Mouse (Mus musculus) liver, embryonic 12.5 days (tissue): ENCODE results near the gene Nmnat2. TPM values are rescaled to one million over a fixed set of nuclear protein-coding genes. Genes with fewer than 3 reads are reported as not detected.

Experiments
- ATAC-seq: fragments of 200-750 bp; cut with Nextera tagmentation; 2 replicates; pipeline ENCODE4 v1.8.0; 2017; ENCODE audit warnings: moderate number of reproducible peaks, mild to moderate bottlenecking, moderate library complexity
- H3K27ac ChIP-seq: fragments of 300-500 bp; sonication (generic); 2 replicates; pipeline ENCODE4 v1.5.1; 2016; ENCODE audit warnings: mild to moderate bottlenecking
- H3K27me3 ChIP-seq: fragments of 300-500 bp; sonication (generic); replicated peaks from 2 replicates; pipeline ENCODE4 v1.6.1; 2016; ENCODE audit warnings: mild to moderate bottlenecking, moderate library complexity
- H3K36me3 ChIP-seq: fragments of 300-500 bp; sonication (generic); 2 replicates; pipeline ENCODE4 v1.6.1; 2016; ENCODE audit warnings: mild to moderate bottlenecking, moderate library complexity
- H3K4me1 ChIP-seq: fragments of 300-500 bp; sonication (generic); 2 replicates; pipeline ENCODE4 v1.6.1; 2016
- H3K4me2 ChIP-seq: fragments of 300-500 bp; sonication (generic); 2 replicates; pipeline ENCODE4 v1.6.1; 2016; ENCODE audit warnings: mild to moderate bottlenecking, moderate library complexity
- H3K4me3 ChIP-seq: fragments of 300-500 bp; sonication (generic); 2 replicates; pipeline ENCODE4 v1.5.1; 2016; ENCODE audit warnings: mild to moderate bottlenecking, moderate library complexity
- H3K9ac ChIP-seq: fragments of 300-500 bp; sonication (generic); 2 replicates; pipeline ENCODE4 v1.6.1; 2016; ENCODE audit warnings: mild to moderate bottlenecking, moderate library complexity
- H3K9me3 ChIP-seq: fragments of 300-500 bp; sonication (generic); replicated peaks from 2 replicates; pipeline ENCODE4 v1.6.1; 2016; ENCODE audit warnings: mild to moderate bottlenecking, moderate library complexity
- WGBS: fragments of 180-500 bp; shearing (Covaris S2); methylation state at CpG from one replicate; pipeline ENCODE4 v1.1.7; 2016; ENCODE audit not compliant: insufficient replicate concordance; 5-methylcytosine and 5-hydroxymethylcytosine counted together
- polyA plus RNA-seq: library from polyadenylated mRNA; unstranded; fragments of >200 nt; fragmentation: Nextera tagmentation; extraction: Ambion mirVana; gene quantifications from 2 replicates; pipeline ENCODE4 v1.2.1, GENCODE M21; 2016

Gene Nmnat2
- polyA plus RNA-seq, 1 experiment from 2014 or later: not detected

DNA sequence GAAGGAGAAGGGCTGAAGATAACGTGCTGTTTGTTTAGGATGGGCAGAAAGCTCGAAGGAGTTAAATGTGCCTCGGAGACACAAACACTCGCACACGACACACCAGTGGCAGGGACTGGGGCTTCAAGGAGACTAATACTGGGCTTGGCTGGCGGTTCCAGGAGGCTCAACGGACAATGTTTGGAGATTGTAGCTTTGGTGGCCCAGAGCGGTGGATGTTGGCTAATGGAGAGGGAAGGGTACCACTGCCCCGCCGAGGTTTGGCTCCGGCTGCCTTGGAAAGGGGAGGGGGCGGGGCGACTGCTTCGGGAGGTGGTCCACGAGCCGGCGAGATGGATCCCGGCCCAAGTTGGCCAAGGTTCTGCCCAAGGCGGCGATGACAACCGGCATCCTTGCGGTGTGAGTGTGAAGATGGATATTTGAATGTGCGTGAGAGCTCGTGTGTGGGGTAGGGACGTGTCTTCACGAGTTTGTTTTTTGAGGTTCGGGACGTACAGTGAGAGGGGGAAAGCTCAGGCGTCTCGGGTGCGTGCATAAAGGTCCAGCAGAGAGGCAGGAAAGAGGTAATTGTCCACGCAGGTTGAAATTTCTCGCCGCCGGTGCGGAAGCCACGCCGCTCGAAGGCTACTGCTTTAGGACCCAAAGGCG, 895 bp downstream of the Nmnat2 start:
- 6% methylated on average over 40 of the region's 40 CpGs for WGBS
- ATAC-seq: no peak
- peak overlapping the region; percentile 3; the same call in 1 of the 2 replicates for H3K4me3 ChIP-seq
- H3K27me3 ChIP-seq: peaks cover 55% of the 10 kb centered on the region
- H3K36me3 ChIP-seq: no peaks in the 10 kb centered on the region
- no peaks in the 10 kb centered on the region; the same call in 1 of the 2 replicates for H3K4me1 ChIP-seq
- H3K27ac ChIP-seq: no peak overlapping the region
- peak overlapping the region; percentile 44 for H3K4me2 ChIP-seq
- no peak overlapping the region for H3K9ac ChIP-seq
- no peaks in the 10 kb centered on the region for H3K9me3 ChIP-seq

DNA sequence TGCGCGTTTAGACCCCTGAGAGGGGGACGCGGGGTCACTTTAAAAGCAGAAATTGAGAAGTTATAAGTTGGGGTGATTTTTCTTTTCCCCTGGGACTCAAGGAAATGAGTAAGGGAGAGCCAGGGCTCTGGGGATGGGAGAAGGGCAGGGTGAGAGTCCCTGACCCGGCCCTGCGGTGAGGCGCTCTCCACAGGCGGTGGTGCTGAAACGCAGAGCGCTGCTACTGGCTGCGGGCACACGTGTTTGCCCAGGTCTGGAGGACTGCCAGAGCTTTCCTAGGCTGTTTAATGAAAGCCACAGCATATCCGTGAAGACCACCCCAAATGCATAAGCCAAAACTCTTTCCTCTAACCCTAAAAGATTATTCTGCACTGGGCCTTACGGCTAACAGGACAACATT, 1.4 kb downstream of the Nmnat2 start:
- Histone ChIP-seq H3K27me3 (peaks cover 56% of the 10 kb centered on the region), H3K36me3 (no peaks in the 10 kb centered on the region), H3K27ac (no peak overlapping the region), H3K9me3 (no peaks in the 10 kb centered on the region), H3K9ac (no peak overlapping the region), H3K4me2 (peak overlapping the region; percentile 44), H3K4me1 (no peaks in the 10 kb centered on the region; the same call in 1 of the 2 replicates), H3K4me3 (no peak overlapping the region)
- 6% methylated on average over 14 of the region's 14 CpGs for WGBS
- ATAC-seq: no peak

DNA sequence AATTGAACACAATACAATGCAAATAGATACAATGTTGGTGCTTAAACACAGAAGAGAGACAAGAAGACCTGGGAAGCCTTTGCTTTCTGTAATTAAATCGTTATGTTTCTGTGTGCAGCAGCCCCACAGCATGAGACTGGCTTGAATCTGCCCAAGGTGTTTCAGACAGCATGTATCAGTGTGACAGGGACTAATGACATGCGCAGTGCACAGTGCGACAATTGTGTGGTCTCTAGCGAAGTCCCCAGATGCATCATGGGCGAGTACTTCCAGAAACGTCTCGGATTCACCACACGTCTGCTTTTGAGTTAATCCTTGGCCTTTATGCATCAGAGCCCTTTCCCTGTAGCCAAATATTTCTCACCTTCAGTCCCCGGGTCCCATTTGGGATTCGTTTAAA, 9.6 kb downstream of the Nmnat2 start:
- Histone ChIP-seq H3K4me3 (no peak overlapping the region), H3K9me3 (no peaks in the 10 kb centered on the region), H3K27me3 (0 out of 2 replicates have a peak, but pooled peaks cover 4% of the 10 kb centered on the region), H3K9ac (no peak overlapping the region), H3K4me1 (no peaks in the 10 kb centered on the region), H3K36me3 (no peaks in the 10 kb centered on the region), H3K4me2 (no peak overlapping the region), H3K27ac (no peak overlapping the region)
- WGBS: 66% methylated on average over 10 of the region's 10 CpGs
- ATAC-seq: no peak

DNA sequence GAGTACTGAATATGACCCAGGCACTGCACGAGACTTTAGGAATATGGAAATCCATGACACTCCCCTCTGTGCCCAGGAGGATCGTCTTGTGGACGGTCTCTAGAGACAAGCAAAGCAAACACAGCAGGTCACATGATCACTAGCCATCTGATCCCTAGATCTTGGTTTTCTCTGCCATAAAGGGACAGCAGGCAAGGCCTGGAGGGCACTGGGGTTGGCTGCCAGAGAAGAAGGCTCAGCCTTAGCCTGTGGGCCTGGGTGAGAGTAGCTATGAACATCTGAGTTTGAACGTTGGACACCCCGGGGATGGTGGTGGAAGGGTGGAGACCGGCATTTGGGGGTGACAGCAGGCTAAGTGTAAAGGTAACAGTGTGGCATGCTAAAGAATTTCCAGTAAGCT, 11.4 kb downstream of the Nmnat2 start:
- no peak for ATAC-seq
- no peak overlapping the region for H3K9ac ChIP-seq
- H3K27ac ChIP-seq: no peak overlapping the region
- no peak overlapping the region for H3K4me2 ChIP-seq
- H3K36me3 ChIP-seq: no peaks in the 10 kb centered on the region
- H3K9me3 ChIP-seq: no peaks in the 10 kb centered on the region
- 0 out of 2 replicates have a peak, but pooled peaks cover 2% of the 10 kb centered on the region for H3K27me3 ChIP-seq
- no peaks in the 10 kb centered on the region for H3K4me1 ChIP-seq
- no peak overlapping the region for H3K4me3 ChIP-seq
- WGBS: 65% methylated on average over 6 of the region's 6 CpGs

DNA sequence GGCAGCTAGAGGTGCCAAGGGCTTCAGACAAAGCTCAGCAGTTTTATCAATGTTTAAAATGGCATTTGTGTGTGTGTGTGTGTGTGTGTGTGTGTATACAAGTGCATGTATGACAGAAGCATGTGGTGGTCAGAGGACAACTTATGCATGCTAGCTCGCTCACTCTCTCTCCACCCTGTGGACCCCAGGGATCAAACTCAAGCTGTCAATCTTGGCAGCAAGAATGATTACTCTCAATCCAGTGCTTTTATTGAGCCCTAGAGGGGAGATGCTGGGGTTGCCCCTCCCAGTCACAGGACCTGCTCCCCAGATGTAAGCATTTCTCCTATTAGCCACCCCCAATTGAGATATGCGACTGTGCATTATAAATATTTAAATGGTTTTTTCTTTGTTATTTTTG, 11.9 kb downstream of the Nmnat2 start:
- Histone ChIP-seq H3K9ac (no peak overlapping the region), H3K36me3 (no peaks in the 10 kb centered on the region), H3K27me3 (no peaks in the 10 kb centered on the region), H3K4me3 (no peak overlapping the region), H3K9me3 (no peaks in the 10 kb centered on the region), H3K4me1 (no peaks in the 10 kb centered on the region), H3K4me2 (no peak overlapping the region), H3K27ac (no peak overlapping the region)
- 76% methylated on average over 2 of the region's 2 CpGs for WGBS
- no peak for ATAC-seq

DNA sequence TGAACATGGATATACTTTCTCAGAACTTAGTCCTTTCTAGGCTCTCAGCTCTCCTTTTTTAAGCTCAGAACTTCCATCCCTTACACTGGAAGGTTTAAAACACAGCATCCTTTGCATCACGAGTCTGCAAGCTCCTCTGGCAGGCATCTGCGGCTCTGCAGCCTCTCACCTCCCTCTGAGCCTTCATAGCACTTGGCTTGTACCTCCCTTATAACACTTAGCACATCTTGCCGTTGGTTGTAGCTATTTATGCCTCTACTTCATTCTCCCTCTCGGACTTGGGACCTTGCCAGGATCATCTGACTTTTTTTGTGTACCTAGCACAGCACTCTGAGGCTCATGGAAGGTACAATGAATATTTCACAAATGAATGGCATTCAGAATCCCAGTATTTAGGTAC, 14.3 kb downstream of the Nmnat2 start:
- Histone ChIP-seq H3K4me2 (no peak overlapping the region), H3K9me3 (no peaks in the 10 kb centered on the region), H3K27ac (no peak overlapping the region), H3K9ac (no peak overlapping the region), H3K4me3 (no peak overlapping the region), H3K27me3 (no peaks in the 10 kb centered on the region), H3K4me1 (no peaks in the 10 kb centered on the region), H3K36me3 (no peaks in the 10 kb centered on the region)
- no peak for ATAC-seq
- 44% methylated on average over 4 of the region's 4 CpGs for WGBS

DNA sequence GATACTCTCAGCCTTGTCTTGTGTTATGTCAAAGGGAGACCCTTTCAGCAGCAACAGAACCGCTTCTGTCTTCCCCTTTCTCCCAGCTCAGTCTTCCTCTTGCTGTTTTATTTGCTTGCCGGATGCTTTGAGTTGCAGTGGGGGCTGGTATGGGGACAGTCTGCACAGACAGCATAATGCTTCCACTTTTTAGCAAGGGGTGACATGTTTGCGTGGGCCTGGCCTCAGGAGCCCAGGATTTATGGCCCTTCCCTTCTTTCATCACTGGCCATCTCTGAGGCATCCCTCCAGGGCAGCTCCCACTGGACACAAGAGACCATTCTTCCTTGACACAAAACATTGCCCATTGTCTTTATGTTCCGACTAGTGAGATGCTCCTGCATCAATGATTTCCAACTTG, 18.2 kb downstream of the Nmnat2 start:
- Histone ChIP-seq H3K27me3 (no peaks in the 10 kb centered on the region), H3K9ac (no peak overlapping the region), H3K36me3 (no peaks in the 10 kb centered on the region), H3K4me3 (no peak overlapping the region), H3K27ac (no peak overlapping the region), H3K4me1 (no peaks in the 10 kb centered on the region), H3K9me3 (no peaks in the 10 kb centered on the region; the same call in 1 of the 2 replicates), H3K4me2 (no peak overlapping the region)
- ATAC-seq: no peak
- WGBS: 42% methylated on average over 4 of the region's 4 CpGs

DNA sequence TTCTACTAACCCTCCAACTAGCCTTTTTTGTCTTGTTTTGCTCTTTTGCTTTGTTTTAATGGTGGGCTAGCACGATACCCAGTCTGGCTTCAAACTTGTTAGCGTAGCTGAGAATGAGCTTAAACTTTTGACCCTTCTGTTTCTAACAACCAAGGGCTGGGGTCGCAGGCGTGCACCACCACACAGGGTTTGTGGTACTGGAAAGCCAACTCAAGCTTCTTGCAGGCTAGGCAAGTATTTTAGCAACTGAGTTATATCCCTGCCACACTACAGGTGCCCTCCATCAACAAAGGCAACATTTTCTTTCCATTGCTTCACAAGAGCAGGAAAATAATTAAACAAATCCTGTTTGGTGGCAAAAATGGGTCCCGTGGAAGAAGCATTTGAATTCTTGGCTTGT, 18.6 kb downstream of the Nmnat2 start:
- H3K9me3 ChIP-seq: no peaks in the 10 kb centered on the region; the same call in 1 of the 2 replicates
- no peak for ATAC-seq

DNA sequence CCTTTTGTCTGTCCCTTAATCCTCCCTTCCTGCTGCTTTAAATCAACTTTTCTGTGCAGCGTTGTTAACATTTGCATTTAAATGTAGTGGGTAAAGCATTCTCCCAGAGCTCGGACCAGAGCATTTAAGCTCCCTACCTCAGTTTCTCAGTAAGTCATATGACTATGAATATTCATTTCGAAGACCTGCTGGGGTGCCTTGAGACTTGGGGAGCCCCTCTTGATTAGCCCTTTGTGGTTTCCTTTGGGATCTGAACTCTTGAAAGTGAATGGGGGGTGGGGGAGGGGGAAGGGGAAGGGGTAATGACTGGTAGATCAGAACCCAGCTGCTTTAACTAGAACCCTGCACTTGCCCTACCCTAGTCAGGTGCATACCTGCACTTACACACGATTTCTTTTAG, 19.1 kb downstream of the Nmnat2 start:
- Histone ChIP-seq H3K4me3 (no peak overlapping the region), H3K9me3 (no peaks in the 10 kb centered on the region; the same call in 1 of the 2 replicates), H3K36me3 (no peaks in the 10 kb centered on the region), H3K27ac (no peak overlapping the region), H3K4me2 (no peak overlapping the region), H3K4me1 (no peaks in the 10 kb centered on the region), H3K27me3 (no peaks in the 10 kb centered on the region), H3K9ac (no peak overlapping the region)
- no peak for ATAC-seq
- WGBS: 32% methylated on average over 4 of the region's 4 CpGs

More for the DNA sequence above, 18.6 kb downstream of the Nmnat2 start:
- Histone ChIP-seq H3K4me1 (no peaks in the 10 kb centered on the region), H3K27ac (no peak overlapping the region), H3K36me3 (no peaks in the 10 kb centered on the region), H3K9ac (no peak overlapping the region), H3K4me2 (no peak overlapping the region), H3K4me3 (no peak overlapping the region), H3K27me3 (no peaks in the 10 kb centered on the region)
- 47% methylated on average over 5 of the region's 5 CpGs for WGBS

DNA sequence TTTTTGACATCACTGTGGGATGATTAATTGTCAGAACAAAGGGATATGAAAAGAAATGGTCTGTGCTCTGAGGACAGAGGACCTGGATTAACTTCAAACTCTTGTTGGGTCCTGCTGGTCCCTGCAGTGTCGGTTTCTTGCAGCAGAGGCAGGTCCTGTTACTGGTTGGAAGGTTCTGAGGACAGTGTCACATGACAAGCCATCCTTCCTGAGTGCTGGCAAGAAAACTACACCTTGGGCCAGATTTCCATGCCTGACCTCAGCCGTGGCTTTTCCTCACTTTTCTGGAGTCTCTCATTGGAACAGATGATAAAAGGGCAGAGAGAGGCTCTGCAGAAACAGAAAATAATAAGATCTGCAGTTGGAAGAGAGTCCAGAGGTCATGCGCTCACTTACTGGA, 20.4 kb downstream of the Nmnat2 start:
- no peaks in the 10 kb centered on the region; the same call in 1 of the 2 replicates for H3K27me3 ChIP-seq
- H3K27ac ChIP-seq: no peak overlapping the region
- no peak for ATAC-seq
- H3K36me3 ChIP-seq: no peaks in the 10 kb centered on the region
- no peak overlapping the region for H3K4me3 ChIP-seq
- no peak overlapping the region for H3K4me2 ChIP-seq
- 61% methylated on average over 3 of the region's 3 CpGs for WGBS
- H3K9ac ChIP-seq: no peak overlapping the region
- H3K4me1 ChIP-seq: no peaks in the 10 kb centered on the region
- no peaks in the 10 kb centered on the region; the same call in 1 of the 2 replicates for H3K9me3 ChIP-seq

DNA sequence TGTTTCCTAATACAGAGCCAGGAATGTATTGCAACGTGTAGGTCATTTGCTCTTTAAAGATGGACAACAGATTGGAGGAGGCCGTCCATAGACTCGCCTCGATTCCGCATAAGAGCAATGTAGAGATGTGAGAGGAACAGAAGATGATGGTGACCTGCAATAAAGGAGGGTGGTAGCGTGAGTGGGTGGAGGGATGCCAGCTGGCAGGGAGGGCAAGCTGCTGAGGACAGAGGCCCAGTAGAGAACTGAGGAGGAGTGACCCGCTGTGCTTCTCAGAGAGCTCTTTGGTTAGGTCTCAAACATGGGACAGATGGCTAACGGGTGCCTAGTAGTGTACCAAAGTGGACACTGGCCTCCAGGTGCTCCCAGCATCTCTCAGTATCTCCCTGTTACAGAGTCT, 23.9 kb downstream of the Nmnat2 start:
- Histone ChIP-seq H3K9me3 (no peaks in the 10 kb centered on the region; the same call in 1 of the 2 replicates), H3K4me2 (no peak overlapping the region), H3K27ac (no peak overlapping the region), H3K4me1 (no peaks in the 10 kb centered on the region), H3K36me3 (no peaks in the 10 kb centered on the region), H3K27me3 (no peaks in the 10 kb centered on the region; the same call in 1 of the 2 replicates), H3K9ac (no peak overlapping the region), H3K4me3 (no peak overlapping the region)
- ATAC-seq: no peak
- WGBS: 72% methylated on average over 8 of the region's 8 CpGs

DNA sequence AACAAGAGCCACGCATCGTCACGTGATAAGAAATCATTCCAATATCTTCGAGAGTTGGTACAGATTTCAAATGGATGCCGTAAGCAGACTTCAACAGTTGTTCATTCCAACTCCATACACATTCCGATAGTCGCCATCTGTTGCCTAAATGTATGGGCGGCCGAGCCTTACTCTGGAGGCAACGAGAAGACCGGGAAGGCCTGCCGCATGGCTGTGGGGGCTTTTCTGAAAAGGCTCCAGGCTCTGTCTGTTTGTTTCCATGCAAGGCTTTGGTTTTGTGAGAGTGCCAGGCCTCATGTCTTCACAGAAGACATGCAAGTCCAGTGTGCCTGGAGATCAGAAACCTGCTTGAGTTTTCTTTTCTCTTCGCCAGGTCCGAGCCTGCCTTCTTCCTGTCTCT, 28.6 kb downstream of the Nmnat2 start:
- Histone ChIP-seq H3K4me1 (no peaks in the 10 kb centered on the region), H3K36me3 (no peaks in the 10 kb centered on the region), H3K27ac (no peak overlapping the region), H3K27me3 (no peaks in the 10 kb centered on the region; the same call in 1 of the 2 replicates), H3K4me3 (no peak overlapping the region), H3K9me3 (no peaks in the 10 kb centered on the region), H3K9ac (no peak overlapping the region), H3K4me2 (no peak overlapping the region)
- ATAC-seq: no peak
- 84% methylated on average over 14 of the region's 14 CpGs for WGBS

DNA sequence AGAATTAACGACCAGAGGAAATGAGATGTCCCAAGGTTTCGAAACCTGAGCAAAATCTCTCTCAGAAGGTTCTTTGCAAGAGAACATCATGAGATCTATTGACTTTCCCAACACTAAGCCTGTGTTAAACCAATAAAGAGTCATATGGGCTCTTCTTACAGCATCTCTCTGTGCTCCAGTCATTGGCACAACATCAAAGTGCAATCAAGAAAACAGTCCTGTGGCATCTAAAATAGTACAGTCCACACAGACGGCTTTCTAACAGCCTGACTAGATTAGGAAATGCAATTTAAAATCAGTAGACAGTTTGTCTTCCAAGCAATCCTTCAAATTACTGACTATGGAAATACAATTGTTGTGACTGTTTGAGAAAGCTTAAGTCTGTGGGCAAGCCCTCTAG, 32.2 kb downstream of the Nmnat2 start:
- Histone ChIP-seq H3K4me2 (no peak overlapping the region), H3K9me3 (no peaks in the 10 kb centered on the region), H3K36me3 (no peaks in the 10 kb centered on the region), H3K4me3 (no peak overlapping the region), H3K27ac (no peak overlapping the region), H3K9ac (no peak overlapping the region), H3K27me3 (no peaks in the 10 kb centered on the region), H3K4me1 (no peaks in the 10 kb centered on the region)
- WGBS: 58% methylated on average over 3 of the region's 3 CpGs
- ATAC-seq: no peak
